Mouse (Mus musculus) CH12.LX (cell line): Measurements from ENCODE around the gene Aadat. TPM values are rescaled to one million over a fixed set of nuclear protein-coding genes. Genes with fewer than 3 reads are reported as not detected.

Source experiments
- DNase-seq: peaks from one replicate; pipeline ENCODE4 v3.0.0-alpha.2; 2013; ENCODE audit errors: extremely low read depth
- H3K27ac ChIP-seq: 2 replicates; pipeline ENCODE4 v1.5.1; 2012; ENCODE audit warnings: low read depth, mild to moderate bottlenecking, control low read depth, moderate library complexity; ENCODE audit not compliant: insufficient read depth
- H3K27me3 ChIP-seq: replicated peaks from 2 replicates; pipeline ENCODE3; 2012; ENCODE audit warnings: inconsistent platforms
- H3K36me3 ChIP-seq, 2 experiments: replicated peaks in 1 of 2; 2 replicates each; pipeline versions ENCODE3 to v1.6.1; 2012; ENCODE audit warnings: inconsistent platforms in 1 of 2, low read length in 1 of 2, mild to moderate bottlenecking in 1 of 2, mixed read lengths in 1 of 2, moderate library complexity in 1 of 2; ENCODE audit not compliant: control insufficient read depth in 1 of 2, insufficient read depth in 1 of 2
- H3K4me1 ChIP-seq, 2 experiments: 2 replicates each; pipeline ENCODE4 v1.6.1; 2012; ENCODE audit warnings: inconsistent platforms in 1 of 2, moderate library complexity in 1 of 2; ENCODE audit not compliant: insufficient read depth in 2 of 2, control insufficient read depth in 1 of 2
- H3K4me2 ChIP-seq: 2 replicates; pipeline ENCODE4 v1.6.1; 2012; ENCODE audit warnings: low read depth, mild to moderate bottlenecking, control low read depth; ENCODE audit not compliant: poor library complexity, insufficient read depth, severe bottlenecking
- H3K4me3 ChIP-seq, 3 experiments: fragments of 150-350 bp in 1 of 3; sonication (generic) in 1 of 3; replicated peaks in 1 of 3; 2 replicates each; pipeline versions ENCODE3 to v1.5.1; 2011 to 2012; ENCODE audit warnings: low read depth in 2 of 3, low read length in 2 of 3, mild to moderate bottlenecking in 2 of 3, moderate library complexity in 2 of 3, control low read depth in 1 of 3, improper control_type of control experiment in 1 of 3, inconsistent platforms in 1 of 3, mixed read lengths in 1 of 3; ENCODE audit not compliant: poor library complexity in 1 of 3
- H3K79me2 ChIP-seq: replicated peaks from 2 replicates; pipeline ENCODE4 v1.6.1; 2012; ENCODE audit warnings: mild to moderate bottlenecking, moderate library complexity; ENCODE audit not compliant: control insufficient read depth, poor library complexity, insufficient read depth, severe bottlenecking; ENCODE audit errors: extremely low read depth
- H3K9ac ChIP-seq: 2 replicates; pipeline ENCODE4 v1.6.1; 2012; ENCODE audit warnings: low read depth, mild to moderate bottlenecking, control low read depth, moderate library complexity; ENCODE audit not compliant: insufficient read depth
- H3K9me3 ChIP-seq: replicated peaks from 2 replicates; pipeline ENCODE3; 2012; ENCODE audit warnings: low read length, inconsistent platforms, mixed read lengths
- CTCF ChIP-seq, 2 experiments: IDR thresholded peaks in 1 of 2; conservative IDR thresholded peaks in 1 of 2; 2 replicates each; pipeline ENCODE4 v1.5.1; 2011 to 2012; ENCODE audit warnings: low read depth in 2 of 2, low read length in 2 of 2, improper control_type of control experiment in 1 of 2, inconsistent platforms in 1 of 2, mild to moderate bottlenecking in 1 of 2, moderate library complexity in 1 of 2
- GABPA ChIP-seq: IDR thresholded peaks from 2 replicates; pipeline ENCODE4 v1.6.1; 2012; ENCODE audit warnings: low read depth, low read length, improper control_type of control experiment, inconsistent platforms; ENCODE audit not compliant: insufficient replicate concordance
- IRF4 ChIP-seq: IDR thresholded peaks from 2 replicates; pipeline ENCODE4 v1.6.1; 2014; ENCODE audit warnings: low read depth, mild to moderate bottlenecking, inconsistent platforms, low read length, improper control_type of control experiment
- JUND ChIP-seq: conservative IDR thresholded peaks from 2 replicates; pipeline ENCODE4 v1.6.1; 2011; ENCODE audit warnings: low read depth, low read length, improper control_type of control experiment
- MAZ ChIP-seq: IDR thresholded peaks from 2 replicates; pipeline ENCODE4 v1.6.1; 2012; ENCODE audit warnings: low read depth, mild to moderate bottlenecking, inconsistent platforms, low read length, improper control_type of control experiment, moderate library complexity
- NELFE ChIP-seq: IDR thresholded peaks from 2 replicates; pipeline ENCODE4 v1.6.1; 2011; ENCODE audit warnings: low read depth, low read length, improper control_type of control experiment
- RAD21 ChIP-seq: IDR thresholded peaks from 2 replicates; pipeline ENCODE4 v1.6.1; 2011; ENCODE audit warnings: low read depth, mild to moderate bottlenecking, low read length, improper control_type of control experiment, moderate library complexity
- SMC3 ChIP-seq: IDR thresholded peaks from 2 replicates; pipeline ENCODE4 v1.6.1; 2011; ENCODE audit warnings: low read depth, low read length, improper control_type of control experiment
- TCF12 ChIP-seq: IDR thresholded peaks from 2 replicates; pipeline ENCODE4 v1.6.1; 2014; ENCODE audit warnings: low read depth, mild to moderate bottlenecking, inconsistent platforms, low read length, improper control_type of control experiment
- USF1 ChIP-seq: IDR thresholded peaks from 2 replicates; pipeline ENCODE4 v1.6.1; 2014; ENCODE audit warnings: low read depth, mild to moderate bottlenecking, inconsistent platforms, low read length, improper control_type of control experiment
- ZC3H11A ChIP-seq: IDR thresholded peaks from 2 replicates; pipeline ENCODE4 v1.6.1; 2012; ENCODE audit warnings: low read depth, mild to moderate bottlenecking, inconsistent platforms, low read length, improper control_type of control experiment
- ZKSCAN1 ChIP-seq: IDR thresholded peaks from 2 replicates; pipeline ENCODE4 v1.6.1; 2012; ENCODE audit warnings: low read depth, inconsistent platforms, low read length, improper control_type of control experiment, borderline replicate concordance
- ZMIZ1 ChIP-seq: IDR thresholded peaks from 2 replicates; pipeline ENCODE4 v1.6.1; 2012; ENCODE audit warnings: low read depth, mild to moderate bottlenecking, inconsistent platforms, low read length, improper control_type of control experiment
- dilution Hi-C: fragments of 300-500 bp; cut with MboI; formaldehyde crosslinking; loops from 2 replicates; pipeline ENCODE4 v1.14.3; 2020; ENCODE audit warnings: low sequenced_read_pairs; ENCODE audit not compliant: extremely low pct_unique_long_range_greater_than_20kb, extremely low pct_ligation_motif_present
- in situ Hi-C: fragments of 300-500 bp; cut with MboI; formaldehyde crosslinking; loops from 3 replicates; pipeline ENCODE4 v1.14.3; 2019; ENCODE audit warnings: low sequenced_read_pairs, low pct_ligation_motif_present, low pct_unique_long_range_greater_than_20kb, mixed read lengths
- polyA plus RNA-seq: library from polyadenylated mRNA; unstranded; fragments of >175 nt; gene quantifications from 2 replicates; pipeline ENCODE4 v1.2.1, GENCODE M21; 2012; ENCODE audit warnings: low read depth; ENCODE audit not compliant: insufficient read length
- total RNA-seq, 2 experiments: library from RNA; depleted of rRNA; stranded (reverse); fragments of 300-350 nt in 1 of 2; fragments of >200 nt in 1 of 2; gene quantifications; 2 replicates each; pipeline ENCODE4 v1.2.3; 2012 to 2014

The Aadat gene
- not detected in 2 replicates for total RNA-seq (2012; rRNA removed)
- not detected in 2 replicates for total RNA-seq (2014; rRNA removed)
- polyA plus RNA-seq = not detected in 2 replicates

GRCm38 (mm10) chr8:60505653-60506521 is at the start of gene Aadat:
Gene Aadat, plus strand, starts transcription at chr8:60505932.
- peak within 1 kb of the TSS; percentile 50; the same call in 1 of the 2 replicates for H3K4me2 ChIP-seq
- no peaks in the 10 kb centered on the region for H3K36me3 ChIP-seq
- no peaks in the 10 kb centered on the region for H3K9me3 ChIP-seq
- no peak within 1 kb of the TSS for H3K4me3 ChIP-seq
- H3K27me3 ChIP-seq = no peaks in the 10 kb centered on the region
- H3K79me2 ChIP-seq = no peaks in the 10 kb centered on the region
- dilution Hi-C loops (no loop called here), in situ Hi-C loops (loop anchor here (25.0 kb wide), 1 partner anchor 1006 kb away; no protein-coding TSS in a partner anchor)
- TF ChIP-seq USF1 (no peak), ZC3H11A (peak; percentile 72), JUND (no peak), CTCF (conservative IDR thresholded peaks at IDR 0.05 in 1 of 2, IDR thresholded peaks at IDR 0.05 in 1 of 2; ENCODE audit: low read depth in 2 of 2, low read length in 2 of 2) (peak; percentile 62 to 90; a peak in 3 of 4 replicates), SMC3 (peak; percentile 83), RAD21 (peak; percentile 92), ZKSCAN1 (no peak), MAZ (0 out of 2 replicates have a peak, but pooled peaks have one; percentile 23)
- no peak within 1 kb of the TSS for H3K9ac ChIP-seq
- peaks cover 0 to 3% of the 10 kb centered on the region in 2 experiments; a peak in 1 of 4 replicates for H3K4me1 ChIP-seq
- peak; percentile 59 for DNase-seq
- H3K27ac ChIP-seq = no peak within 1 kb of the TSS

DNA sequence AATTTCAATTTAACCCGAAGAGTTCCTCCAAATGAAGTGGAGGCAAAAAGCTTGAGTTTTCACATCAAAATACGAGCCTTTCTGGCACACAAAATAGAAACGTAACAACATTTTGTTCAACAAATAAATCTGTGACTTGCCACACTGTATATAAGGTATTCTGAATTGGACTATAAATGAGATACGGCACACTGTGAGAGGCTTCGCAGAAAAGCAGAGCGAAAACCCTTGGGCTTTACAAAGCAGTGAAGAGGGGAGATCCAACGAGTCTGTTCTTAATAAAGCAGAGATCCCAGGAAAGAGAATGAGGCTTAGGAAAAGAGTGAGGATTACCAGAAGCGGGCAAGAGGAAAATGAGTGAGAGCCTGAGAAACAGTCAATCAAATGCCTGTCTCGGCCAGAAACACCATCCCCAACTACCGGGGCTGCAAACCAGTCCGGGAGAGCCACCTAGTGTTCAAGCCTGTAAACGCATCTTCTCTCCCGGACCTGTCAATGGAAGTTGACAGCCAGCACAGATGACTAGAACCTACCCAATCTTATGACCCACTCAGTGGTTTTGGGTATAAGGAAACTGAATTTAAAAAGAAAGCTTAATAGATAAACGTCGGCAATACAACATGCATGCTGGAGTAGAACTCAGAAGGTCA is 38.9 kb upstream of the Aadat start:
- in situ Hi-C loops (no loop called here), dilution Hi-C loops (no loop called here)
- H3K4me3 ChIP-seq = no peak overlapping the region
- no peaks in the 10 kb centered on the region for H3K79me2 ChIP-seq
- H3K4me1 ChIP-seq = no peaks in the 10 kb centered on the region
- no peaks in the 10 kb centered on the region for H3K36me3 ChIP-seq
- TF ChIP-seq NELFE (peak; percentile 16; the same call in 1 of the 2 replicates), SMC3 (peak; percentile 85), TCF12 (no peak), IRF4 (peak; percentile 23; the same call in 1 of the 2 replicates), GABPA (no peak), CTCF (conservative IDR thresholded peaks at IDR 0.05 in 1 of 2, IDR thresholded peaks at IDR 0.05 in 1 of 2; ENCODE audit: low read depth in 2 of 2, low read length in 2 of 2) (peak; percentile 77 to 87), ZC3H11A (peak; percentile 17; the same call in 1 of the 2 replicates), ZMIZ1 (no peak), RAD21 (peak; percentile 93)
- H3K9me3 ChIP-seq = no peaks in the 10 kb centered on the region
- DNase-seq = peak; percentile 68
- no peaks in the 10 kb centered on the region for H3K27me3 ChIP-seq
- no peak overlapping the region for H3K9ac ChIP-seq
- H3K27ac ChIP-seq = no peak overlapping the region
- H3K4me2 ChIP-seq = no peak overlapping the region
